Mouse (Mus musculus): ENCODE measurements around the gene Echdc3.

Gene Echdc3

DNA sequence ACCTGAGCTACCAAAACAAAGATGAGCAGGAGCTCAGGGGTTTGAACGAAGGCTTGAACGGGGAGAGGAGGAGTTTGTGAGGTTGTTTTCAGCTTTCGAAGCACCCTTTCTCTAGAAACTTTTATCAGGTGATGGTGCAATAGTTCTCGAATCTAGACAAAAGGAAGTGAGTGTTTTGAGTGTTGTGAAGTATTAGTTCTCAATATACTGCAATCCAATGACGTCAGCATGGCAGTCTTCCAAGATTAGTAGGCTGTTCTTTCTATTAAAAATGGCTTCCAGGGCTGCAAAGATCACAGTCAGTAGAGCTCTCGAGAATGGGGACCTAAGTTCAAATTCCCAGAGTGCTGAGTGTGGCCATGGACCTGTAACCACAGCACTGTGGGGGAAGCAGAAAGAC is 47.1 kb downstream of the Echdc3 start:
- no peak for DNase-seq

DNA sequence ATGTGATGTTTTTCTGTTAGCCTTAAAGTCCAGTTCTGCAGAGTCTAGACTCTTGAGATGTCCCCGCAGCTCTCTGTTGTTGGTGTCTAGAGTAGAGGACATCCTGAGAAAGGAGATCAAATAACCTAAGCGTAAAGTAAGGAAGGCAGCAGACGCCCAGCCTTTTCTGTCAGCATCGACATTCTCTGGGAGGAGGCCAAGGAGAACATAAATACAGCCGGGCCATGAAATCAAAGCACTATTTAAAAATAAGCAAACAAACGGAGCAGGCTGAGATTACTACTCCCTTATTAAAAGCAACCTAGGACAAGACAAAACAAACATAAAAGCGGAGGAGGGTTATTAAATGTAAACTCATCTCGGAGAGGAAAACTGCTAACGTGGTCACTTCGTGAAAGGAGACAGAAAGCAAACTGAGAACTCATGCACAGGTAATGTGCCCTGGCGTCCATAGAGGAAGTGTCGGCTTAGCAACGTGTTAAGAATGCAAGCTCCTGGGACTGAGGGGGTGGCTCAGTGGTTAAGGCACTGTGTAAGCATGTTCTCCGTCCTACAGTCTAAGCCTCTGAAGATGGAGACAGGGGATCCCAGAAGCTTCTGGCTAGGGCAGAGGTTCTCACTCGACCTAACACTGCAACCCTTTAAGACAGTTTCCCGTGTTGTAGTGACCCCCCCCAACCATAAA is 48.1 kb downstream of the Echdc3 start:
- DNase-seq = no peak

DNA sequence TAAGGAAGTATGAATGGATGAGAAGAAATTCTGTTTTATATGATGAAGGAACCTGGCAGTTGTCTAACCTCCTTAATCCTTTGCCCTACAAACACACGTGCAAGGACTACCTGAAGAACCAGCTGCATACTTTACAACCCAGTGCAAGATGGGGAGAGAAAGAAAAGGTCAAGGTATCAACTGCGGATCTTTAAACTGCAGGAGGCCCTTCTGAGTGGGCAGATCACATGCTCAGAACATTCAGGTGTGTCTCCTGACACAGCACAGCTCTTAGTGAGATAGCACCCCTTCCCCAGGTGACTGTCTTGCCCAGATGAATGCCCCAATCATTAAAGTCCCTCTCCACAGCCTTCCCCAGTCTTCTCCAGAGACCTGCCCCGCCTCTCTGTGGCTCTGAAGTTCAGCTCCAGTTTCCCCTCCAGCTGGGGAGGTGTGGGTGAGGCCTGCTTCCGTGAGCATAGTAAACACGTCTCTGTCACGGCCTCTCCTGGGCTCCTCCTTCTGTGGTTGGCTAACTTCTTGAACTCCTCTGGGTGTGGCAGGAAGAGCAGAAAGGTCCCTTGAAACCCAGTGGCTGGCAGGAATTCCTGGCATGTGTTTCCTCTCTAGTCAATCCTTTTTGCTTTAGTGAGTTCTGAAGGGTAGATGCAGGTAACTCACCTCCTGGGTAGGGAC is 50.3 kb downstream of the Echdc3 start:
- no peak for DNase-seq

DNA sequence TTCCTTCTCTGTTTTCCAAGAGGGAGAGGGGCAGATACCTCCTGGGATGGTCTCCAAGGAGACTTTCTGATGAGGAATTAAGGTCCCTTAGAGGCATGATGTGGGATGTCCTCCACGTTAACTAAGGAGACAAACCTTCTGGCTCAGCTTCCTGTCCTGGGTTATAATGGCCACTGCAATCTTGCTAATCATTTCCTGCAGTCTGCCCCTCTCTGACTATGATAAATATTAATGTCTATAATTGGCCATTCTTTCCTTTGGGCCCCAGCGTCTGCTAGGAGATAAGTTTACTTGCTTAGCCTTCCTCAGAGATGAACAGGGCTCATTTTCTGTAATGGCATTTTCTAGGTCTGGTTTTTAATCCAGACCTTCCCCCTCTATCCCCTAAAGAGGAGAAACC is 53.1 kb downstream of the Echdc3 start:
- no peak for DNase-seq

DNA sequence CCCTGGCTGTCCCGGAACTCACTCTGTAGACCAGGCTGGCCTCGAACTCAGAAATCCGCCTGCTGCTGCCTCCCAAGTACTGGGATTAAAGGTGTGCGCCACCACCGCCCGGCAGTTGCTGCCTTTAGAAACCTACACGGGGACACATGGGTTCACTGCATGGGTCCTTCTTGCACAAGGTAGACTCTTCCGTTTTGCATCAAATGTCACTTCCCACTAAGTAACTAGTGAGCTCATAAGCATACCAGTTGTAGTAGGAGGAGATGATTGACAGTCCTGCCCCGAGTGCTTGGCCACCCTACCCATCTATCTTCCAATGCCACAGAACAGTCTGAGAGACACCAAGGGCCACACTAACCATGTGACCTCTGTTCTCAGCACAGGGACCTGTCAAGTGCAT is 53.6 kb downstream of the Echdc3 start:
- DNase-seq = no peak

DNA sequence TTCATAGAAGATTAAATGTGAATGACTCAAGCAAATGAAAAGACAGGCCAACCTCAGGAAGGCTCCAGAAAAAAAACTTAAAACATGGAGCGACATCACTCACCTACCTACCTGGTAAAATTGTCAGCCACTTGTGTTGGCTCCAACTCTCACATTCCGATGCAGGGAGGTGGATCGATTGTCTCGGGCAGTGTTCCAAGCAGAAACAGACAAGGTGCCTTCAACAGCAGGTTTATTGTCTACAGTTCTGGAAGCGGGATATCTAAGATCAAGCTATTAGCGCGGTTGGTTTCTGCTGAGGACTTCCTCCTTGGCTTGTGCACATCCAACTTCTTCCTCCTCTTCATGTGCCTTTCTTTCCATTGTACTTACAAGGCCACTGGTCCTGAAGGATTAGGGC is 55.2 kb downstream of the Echdc3 start:
- no peak for DNase-seq

DNA sequence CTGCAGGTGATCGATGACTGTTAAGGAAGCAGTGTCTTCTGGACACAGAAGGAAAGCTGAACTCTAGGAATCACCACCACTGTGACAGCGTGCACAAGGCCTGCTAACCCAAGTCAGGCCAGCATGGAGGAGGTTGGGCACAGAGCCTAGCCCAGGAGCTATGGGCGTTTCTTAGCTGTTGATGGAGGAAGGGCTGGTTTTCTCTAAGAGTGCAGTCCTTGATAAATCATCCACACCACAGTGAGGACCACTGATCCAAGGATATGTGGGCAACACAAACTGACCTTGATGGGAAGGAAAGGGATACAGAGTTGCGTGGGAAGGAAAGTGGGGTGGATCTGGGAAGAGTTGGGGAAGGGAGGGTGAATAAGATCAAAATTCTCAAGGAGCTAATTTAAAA is 55.6 kb downstream of the Echdc3 start:
- DNase-seq = no peak

DNA sequence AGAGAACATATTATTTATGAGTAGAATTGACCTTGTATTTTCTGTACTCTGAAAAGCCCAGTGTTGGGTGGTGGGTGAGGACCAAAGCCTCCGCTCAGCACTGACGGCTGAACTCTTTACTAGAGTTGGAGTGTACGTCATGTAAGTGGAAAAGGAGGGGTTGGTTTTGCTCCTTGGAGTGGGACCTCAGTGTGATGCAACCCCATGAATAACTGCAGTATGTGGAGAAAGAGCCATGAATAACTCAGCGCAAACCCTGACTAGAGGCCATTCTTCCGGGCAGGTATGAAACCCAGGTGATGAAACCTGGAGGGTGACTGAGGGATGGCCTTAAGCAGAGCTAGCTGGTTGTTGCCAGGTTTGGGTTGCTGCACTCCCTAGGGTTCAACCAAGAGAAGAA is 63.0 kb downstream of the Echdc3 start:
- no peak for DNase-seq

DNA sequence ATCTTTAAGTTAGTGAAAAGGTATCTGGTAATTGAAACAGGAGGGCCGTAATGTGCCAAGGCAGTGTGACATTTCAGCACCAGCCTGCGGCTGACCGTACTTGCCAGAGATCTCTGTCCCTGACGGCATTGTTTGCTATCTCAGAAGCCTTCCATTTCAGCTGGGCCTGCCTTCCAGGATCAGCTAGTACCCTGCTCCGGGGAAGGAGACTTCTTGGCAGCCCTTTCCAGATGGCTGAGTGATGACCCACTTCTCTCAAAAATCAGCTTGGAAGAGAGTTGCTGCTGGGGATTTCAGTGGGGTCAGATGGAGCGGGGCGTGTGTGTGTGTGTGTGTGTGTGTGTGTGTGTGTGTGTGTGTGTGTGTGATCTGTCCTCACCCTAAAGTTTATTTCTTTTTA is 65.9 kb downstream of the Echdc3 start:
- no peak for DNase-seq

DNA sequence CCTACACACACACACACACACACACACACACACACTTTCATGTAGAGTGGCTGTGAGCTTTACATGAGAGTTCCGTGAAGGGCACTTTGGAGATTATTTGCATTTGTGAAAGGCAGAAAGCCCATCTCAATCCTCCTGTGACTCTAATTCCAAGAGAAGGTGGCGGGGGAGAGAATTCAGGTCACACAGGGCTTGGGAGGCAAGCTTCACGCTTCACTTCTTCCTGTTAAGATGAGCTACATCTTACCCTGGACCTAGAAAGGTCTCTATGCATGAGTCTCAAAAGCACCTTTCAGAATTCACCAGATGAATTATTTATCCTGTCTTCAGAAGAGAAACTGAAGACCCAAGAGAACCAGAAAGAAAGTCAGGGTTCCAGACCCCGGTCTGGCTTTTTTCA is 66.6 kb downstream of the Echdc3 start:
- no peak for DNase-seq

DNA sequence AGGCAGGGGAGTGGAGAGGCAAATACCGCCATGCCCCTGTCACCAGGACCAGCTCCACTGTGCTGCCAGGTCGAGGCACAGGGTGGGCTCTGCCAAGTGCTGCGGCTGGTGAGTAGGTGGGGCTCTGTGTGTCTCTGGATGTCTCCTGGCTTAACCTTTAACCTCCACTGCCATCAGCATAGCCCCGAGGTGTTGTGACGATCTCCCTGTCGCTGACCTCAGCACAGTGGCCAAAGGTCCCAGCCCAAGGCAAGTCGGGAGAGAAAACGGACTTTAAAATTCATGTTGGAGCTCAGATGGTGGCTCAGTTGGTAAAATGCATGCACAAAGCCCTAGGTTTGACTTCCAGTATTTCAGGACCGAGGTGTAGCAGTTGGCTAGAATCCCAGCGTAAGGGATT is 67.2 kb downstream of the Echdc3 start:
- DNase-seq = no peak

DNA sequence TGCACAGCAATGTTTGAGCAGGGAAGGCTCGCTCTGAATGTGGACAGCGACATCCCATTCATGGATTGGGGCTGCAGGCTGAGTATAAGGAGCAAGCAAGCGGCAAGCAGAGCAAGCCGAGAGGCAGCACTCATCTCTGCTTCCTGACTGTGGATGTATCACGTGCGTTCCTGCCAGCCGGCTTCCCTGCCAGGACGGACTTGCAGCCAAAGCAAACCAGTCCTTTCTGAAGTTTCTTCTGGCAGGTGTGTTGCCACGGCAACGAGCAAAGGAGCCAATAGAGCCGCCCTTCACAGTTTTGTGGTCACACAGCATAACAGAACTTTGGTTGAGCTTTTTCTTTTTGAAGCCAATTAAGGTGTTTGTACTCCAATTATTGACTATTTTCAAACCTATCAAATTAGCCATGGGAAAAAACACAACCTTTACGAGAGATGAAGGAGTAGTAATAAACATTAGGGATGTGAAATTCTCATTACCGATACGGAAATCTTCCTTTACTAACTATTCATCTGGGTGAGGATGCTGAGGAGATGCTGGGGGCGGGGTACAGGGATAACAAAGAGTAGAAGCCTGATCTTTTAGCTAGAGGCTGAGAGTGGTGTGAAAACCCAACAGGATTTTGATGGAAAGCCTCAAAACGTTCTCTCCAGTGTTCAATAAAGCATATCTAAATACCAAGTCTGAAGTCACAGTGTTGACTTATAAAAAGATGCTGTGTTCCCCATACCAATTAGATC is 69.7 kb downstream of the Echdc3 start:
- DNase-seq = no peak

DNA sequence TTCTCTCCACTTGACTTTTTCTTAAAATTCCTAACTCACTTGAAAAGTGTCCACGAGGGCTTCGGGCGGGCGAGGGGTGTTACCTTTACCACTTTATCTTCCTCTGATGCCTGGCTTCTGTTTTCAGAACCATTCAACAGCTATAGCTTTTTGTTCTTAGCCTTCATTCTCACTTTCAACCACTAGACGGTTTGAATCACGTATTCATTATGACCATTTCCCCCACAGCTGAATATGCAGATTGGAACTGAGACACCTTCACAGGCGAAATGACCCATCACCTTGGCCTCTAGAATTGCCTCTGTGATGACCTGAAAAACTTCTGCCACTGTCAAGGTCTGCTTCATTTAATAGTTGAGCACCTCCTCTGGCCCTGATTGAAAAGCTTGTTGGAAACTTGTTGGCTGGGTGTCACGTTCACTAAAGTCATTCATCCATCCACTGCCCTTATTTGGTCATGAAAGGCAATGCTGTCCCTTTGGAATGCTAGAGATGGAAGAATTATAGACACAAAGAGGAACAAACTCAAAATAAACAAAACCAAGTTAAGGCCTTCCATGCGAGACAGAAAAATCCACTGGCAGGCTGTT is 72.2 kb downstream of the Echdc3 start:
- no peak for DNase-seq
